Mouse (Mus musculus) large intestine, adult 2 months (tissue): ENCODE results near the gene Nkain1. TPM values are rescaled to one million over a fixed set of nuclear protein-coding genes. Genes with fewer than 3 reads are reported as not detected.

Source experiments
- DNase-seq: peaks from one replicate; pipeline ENCODE4 v3.0.0-alpha.2; 2012; ENCODE audit warnings: low read depth, low spot score
- WGBS: fragments of 180-500 bp; shearing (Covaris S2); methylation state at CpG from one replicate; pipeline ENCODE4 v1.1.7; 2018; 5-methylcytosine and 5-hydroxymethylcytosine counted together
- polyA plus RNA-seq: library from polyadenylated mRNA; depleted of rRNA; stranded (reverse); fragments of >200 nt; gene quantifications from 2 replicates; pipeline ENCODE4 v1.2.3, GENCODE M21; 2012; rRNA removed

Gene Nkain1
- polyA plus RNA-seq = 6.8 and 13.6 TPM in 2 replicates

DNA sequence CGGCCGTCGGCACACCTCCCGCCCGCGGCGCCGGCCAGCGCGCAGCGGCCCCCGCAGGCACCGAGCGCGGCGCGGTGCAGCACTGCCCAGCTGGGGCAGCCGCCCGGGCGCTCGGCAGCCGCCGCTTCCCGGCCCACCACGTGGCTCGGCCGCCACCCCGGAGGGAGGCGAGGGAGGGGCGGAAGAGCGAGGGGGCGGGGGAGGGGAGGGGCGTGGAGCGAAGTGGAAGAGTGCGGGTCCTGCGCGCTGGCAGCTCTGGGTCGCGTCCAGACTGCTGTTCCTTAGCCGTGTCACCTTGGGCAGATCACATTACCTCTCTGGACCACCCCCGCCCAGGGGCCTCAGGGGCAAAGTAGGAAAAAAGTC is at the start of gene Nkain1:
Nkain1 (minus strand) TSS at position 126 of the 366 bp plus-strand sequence.
- DNase-seq = no peak
- WGBS = under 1% methylated on average over 41 of the region's 41 CpGs

DNA sequence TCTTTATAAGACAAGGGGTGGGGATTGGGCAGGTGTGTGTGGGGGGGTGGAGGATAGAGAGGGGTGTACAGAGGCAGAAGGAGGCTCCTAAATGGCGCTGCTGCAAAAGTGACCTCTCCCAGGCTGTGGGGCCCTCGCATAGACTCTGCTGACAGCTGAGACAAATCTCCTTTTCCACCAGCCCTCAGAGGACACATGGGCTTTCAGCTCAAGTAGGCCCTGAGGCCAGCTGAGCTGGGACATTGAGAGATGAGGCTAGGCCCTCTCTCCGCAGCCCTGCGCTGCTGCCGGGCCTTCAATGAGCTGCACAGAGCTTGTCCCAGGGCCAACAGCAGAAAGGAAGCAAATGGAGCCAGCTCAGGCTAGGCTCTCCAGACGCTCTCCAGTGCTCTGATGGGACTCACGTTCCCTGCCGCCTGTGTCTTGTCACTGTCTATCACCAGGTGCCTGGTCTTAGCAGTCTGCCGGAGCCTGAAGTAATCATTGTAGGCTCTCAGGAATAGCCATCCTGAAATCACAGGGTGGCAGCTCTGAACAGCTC is 4.8 kb upstream of the Nkain1 start:
- WGBS = 71% methylated on average over 9 of the region's 9 CpGs
- no peak for DNase-seq

DNA sequence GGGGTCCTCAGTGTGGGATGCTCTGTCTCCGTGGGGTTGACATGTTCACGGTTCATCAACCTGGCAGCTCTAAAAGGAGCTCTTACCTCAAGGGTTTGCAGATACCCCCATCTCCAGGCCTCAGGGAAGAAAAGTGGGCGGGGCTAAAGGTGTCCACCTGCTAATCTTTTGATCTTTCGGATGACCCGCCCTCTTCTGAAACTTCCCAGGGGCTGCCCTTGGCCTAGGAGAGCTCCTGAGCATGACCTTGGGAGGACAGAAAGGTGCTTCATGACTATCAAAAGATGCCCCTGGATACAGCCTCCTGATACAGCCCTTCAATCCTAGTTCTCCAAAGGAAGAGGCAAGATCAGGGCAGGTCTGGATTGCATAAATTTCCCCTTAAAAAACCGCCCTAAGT is 3.1 kb upstream of the Nkain1 start:
- 83% methylated on average over 6 of the region's 6 CpGs for WGBS
- DNase-seq = no peak

DNA sequence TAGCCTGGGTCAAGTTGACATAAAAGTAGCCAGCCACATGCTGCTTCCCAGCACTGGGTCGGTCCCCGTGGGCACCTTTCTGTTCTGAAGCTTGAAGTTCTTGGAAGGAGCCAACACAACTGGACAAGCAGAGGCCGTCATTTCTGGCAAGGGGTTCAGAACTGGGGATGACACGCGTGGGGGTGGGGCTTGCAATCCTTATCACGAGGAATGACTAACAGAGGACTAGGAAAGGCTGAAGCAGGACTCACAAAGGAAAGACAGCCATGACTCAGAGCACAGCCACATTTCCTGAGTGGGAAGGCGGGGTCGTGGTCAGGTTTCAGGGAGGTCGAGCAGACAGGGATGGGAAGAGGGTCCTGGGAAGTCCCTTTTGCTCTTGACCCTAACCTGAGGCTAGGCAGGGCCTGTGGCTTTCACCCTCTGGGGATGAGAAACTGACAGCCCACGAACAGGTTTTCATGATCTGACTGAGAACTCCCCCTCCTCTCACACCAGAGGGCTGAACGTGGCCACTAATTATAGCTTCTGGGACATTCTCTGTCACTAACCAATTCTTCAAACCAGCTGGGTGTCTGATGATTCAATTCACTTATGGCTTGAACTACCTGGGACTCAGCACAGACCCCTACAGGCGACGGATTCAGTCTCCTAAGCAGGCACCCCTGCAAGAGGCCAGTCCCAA is 2.4 kb upstream of the Nkain1 start:
- WGBS = 70% methylated on average over 13 of the region's 13 CpGs
- DNase-seq = no peak

DNA sequence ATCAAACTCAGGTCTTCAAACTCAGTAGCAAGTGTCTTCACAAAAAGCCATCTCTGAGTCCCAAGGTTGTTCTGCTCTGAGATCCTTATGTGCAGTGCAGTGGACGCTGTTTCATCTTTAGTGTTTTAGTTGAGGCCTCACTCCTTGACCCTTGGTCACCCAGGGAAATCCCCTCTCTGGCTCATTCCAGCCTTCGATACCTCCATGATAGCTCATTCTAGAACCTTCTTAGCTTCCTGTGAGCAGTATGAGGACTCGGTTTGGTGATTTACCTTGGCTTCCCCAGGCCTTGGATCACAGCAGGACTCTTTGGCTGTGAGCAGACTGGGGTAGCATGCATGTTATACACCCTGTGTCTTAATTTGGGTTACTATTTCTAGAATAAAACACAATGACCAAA is 1.6 kb upstream of the Nkain1 start:
- DNase-seq = no peak
- 77% methylated on average over 3 of the region's 3 CpGs for WGBS

DNA sequence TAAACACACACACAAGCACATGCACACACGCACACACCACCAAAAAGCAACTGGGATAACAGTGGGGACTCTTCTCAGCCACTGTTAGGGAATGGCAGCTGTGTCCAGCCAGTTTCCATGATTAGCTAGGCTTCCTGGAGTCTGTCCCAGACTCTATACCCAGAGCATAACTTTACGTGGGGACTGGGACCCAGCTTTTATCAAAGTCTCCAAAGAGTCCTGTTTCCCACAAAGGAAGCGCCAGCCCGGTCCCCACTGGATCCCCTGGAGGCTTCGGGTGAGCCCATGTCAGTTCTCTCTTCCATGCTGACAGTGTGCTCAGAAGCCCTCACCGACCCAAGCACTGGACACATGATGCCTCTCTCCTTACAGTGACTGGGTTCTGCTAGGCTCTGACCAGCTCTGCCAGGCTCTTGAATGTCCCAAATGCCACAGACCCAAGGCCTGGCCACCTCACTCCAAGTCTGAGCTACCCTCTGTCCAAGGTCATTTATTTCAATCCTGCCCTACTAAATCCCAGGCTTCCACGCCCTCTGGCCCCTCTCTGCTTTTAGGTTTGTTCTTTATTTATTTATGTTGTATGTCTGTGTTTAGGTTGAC is 988 bp upstream of the Nkain1 start:
- DNase-seq = no peak
- WGBS = 86% methylated on average over 7 of the region's 7 CpGs

DNA sequence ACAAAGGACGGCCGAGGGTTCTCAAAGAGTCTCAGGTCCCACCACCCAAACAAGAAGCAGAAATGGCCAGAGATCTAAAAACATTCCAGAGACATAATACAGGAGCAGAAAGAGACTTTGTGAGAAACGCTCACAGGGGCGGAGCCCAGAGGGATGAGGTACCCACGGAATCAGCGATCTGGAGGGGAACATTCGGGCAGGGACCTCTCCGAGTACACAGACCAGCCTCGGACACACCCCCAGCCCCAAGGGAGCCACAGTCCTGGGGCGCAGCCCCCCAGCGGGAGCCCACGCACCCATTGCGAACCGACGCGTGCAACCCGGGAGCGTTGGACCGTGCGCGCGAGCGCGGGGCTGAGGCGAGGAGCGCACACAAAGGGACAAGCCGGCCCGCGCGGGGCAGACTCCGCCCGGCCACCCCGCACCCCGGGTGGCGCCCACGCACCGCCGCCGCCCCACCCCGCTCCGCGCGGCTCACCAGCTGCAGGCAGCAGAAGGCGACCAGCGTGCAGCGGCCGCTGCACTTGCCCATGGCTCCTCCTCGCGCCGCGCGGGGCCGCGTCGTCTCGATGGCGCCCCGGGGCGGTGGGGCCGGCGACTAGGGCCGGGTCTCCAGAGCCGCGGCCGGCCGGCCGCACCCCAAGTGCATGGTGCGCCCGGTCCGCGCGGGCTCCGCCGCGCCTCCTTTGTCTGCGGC is 474 bp downstream of the Nkain1 start:
- no peak for DNase-seq
- 1% methylated on average over 73 of the region's 76 CpGs for WGBS

DNA sequence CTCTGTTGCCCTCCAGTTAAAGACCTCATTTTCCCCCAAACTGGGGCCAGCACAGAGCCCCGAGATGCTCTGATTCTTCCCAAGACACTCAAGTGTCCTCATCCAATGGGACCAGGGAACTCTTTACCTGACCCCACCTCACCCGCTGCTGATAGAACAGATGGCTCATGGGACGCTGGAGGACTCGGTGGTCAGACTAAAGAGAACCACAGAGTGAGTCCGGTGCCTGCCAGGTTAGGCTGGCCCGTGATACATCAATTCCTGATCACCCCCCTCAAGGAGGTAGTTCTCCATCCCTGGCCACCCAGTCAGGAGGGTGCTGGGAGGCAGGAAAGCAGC is 992 bp downstream of the Nkain1 start:
- no peak for DNase-seq
- WGBS = 7% methylated on average over 6 of the region's 6 CpGs

DNA sequence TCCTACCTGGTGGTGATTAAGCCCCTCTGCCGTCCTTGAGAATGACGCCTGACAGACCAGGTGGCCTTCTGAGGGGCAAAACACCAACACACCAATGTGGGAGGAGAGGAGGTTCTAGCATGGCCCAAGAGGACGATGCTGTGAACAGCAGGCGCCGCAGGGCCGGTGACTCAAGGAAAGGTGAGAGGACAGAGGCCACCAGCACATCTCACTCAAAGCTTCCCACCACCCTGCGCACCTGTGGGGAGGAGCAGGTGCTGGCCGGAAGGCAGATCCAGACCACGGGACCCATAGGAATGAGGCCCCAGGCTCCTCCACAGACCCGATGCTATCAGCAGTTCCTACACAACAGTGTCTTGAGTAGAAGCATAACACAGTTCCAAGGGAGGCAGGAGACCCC is 1.4 kb downstream of the Nkain1 start:
- WGBS = 65% methylated on average over 10 of the region's 10 CpGs
- DNase-seq = no peak

DNA sequence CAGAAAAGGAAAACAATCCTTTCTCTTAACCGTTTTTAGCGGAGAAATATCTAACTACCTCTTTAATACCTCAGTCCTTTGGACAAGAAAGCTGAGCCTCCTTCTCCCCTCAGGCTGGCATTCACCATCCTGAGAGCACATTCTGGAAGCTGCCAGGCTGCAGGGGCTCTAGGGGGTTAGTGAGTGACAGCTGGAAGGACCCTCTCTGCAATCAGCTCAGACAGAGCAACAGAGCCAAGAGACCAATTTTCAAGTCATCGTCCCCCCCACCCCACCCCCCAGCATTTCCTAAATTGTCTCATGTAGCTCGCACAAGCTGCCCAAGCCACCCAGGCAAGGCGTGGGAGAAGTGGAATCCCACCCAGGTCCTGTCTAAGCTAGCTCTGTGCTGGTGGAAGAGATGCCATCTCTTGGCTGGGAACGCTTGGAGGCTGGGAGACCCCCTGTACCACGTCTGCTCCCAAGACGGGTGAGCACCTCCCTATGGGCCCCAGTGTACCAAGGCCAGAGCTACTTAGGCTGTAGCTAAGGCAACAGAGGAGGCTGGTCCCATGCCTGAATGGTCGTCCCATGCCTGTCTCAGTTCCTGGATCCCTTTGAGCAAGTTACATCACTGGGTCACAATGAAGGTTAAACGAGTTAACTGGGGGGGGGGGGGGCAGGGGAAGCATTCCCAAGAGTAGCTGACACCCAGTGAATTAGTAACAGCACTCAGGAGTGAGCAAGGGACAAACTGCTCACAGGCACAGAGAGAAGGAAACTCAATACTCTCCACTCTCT is 2.8 kb downstream of the Nkain1 start:
- WGBS = 75% methylated on average over 10 of the region's 10 CpGs
- no peak for DNase-seq

DNA sequence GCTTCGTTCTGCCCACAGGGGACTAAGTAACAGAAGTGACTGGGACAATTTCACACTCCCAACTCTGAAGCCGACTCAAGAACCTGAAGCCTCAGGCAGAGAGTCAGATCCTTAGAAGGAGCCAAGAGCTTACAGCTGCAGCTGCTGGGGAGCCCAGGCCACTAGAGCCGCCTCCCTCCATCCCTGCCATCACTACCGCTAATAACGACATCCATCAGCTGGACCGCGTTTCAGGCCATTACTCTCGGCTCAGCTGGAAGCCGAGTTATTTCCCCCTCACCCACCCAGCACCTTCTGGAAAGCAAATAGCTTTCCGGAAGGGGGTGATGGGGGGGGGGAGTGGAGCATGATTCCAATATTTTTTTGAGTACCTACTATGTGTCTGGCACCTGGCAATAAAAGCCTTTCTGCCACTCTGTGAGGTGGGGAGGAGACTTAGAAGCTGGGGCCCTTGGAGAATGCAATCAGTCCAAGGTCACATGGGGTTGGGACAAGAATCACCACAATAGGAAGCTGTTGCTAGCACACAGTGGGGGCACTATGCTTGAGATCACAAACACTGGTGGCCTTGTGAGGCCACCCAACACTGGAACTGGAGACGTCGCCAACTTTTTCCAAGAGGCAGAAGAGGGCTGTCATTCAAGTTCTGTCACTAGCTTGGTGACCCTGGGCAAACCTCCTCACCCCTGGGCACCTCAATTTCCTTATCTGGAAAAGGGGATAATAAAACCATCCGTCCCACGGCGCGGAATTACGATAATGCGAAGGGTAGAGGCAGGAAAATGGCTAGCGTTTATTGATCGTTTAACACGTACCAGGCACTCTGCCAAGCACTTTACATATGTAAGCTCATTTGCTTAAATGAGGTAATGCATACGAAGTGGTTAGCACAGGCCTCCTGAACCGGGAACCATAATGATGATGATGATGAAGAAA is 5.7 kb downstream of the Nkain1 start:
- DNase-seq = peak; percentile 64
- 45% methylated on average over 23 of the region's 23 CpGs for WGBS

DNA sequence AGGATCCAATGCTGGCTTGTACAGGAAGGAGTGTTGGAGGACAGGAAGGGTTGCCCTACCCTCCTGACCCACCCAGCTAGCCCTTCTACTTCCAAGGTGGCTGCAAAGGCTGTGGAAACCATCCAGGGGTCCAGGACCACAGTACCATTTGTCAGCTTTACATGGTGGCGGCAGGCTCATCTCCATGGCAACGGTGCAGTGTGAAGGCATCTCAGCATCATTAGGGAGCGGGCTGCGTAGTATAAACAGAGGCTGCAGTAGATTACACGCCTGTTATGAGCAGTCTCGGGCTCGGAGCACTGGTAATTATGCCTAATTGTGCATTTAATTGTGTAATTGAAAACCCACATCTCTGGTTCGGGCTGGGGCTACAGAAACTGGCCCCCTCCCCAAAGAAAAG is 10.2 kb downstream of the Nkain1 start:
- 77% methylated on average over 8 of the region's 8 CpGs for WGBS
- no peak for DNase-seq

DNA sequence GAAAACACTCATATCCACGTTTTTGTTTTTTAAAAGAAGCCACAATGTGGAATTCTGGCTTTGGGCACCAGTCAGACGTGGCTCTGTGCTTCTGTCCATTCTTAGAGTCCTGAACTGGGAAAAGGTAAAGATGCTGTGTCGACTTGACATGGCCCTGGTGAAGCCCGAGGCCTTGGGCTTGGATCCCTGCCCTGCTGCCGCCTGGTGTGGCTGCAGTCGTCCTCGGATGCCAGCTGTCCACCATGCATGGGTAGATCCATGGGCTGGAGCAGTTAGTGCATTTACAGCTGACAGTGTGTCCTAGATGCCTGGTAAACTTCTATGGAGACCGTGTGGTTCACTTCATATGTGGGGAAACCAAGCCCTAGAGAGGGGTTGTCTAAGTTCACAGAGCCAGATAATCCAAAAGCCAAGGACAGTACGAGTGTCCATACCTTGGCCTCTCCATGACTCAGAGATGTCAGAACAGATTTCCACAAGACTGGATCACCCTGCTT is 10.7 kb downstream of the Nkain1 start:
- 85% methylated on average over 9 of the region's 9 CpGs for WGBS

DNA sequence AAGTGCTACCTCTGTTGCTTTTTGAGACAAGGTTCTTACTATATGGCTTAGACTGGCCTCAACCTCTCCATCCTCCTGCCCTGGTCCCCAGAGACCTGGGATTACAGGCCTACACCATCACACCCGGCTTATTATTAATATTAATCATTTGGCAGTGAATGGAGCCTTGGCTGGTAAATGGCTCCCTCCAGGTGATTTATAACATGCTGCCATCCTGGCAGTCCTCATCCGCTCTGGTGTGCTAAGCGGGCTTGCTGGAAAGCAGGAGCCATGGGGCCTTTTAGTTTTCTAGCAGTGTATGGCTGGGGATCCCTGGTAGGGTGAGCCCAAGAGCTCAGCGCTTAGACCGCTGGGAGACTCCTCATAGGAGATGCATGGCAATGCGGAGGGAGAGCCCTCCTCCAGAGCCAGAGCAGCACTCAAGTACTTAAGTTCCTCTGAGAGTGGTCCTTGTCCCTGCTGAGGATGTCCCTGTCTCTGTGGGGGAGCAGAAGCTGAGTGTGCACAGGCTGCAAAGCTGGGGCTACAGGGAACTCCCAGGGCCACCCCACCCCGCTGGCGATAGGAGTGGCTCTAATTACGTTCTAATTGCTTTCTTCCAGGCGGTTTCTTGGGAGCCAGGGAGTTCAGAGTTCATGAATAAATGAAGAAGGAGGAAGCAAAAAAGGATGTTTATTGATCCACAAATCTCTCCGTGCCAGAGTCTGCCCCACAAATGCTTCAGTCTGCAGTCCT is 13.2 kb downstream of the Nkain1 start:
- 28% methylated on average over 11 of the region's 11 CpGs for WGBS
- DNase-seq = peak; percentile 88

More for the DNA sequence above, 10.7 kb downstream of the Nkain1 start:
- DNase-seq = no peak

DNA sequence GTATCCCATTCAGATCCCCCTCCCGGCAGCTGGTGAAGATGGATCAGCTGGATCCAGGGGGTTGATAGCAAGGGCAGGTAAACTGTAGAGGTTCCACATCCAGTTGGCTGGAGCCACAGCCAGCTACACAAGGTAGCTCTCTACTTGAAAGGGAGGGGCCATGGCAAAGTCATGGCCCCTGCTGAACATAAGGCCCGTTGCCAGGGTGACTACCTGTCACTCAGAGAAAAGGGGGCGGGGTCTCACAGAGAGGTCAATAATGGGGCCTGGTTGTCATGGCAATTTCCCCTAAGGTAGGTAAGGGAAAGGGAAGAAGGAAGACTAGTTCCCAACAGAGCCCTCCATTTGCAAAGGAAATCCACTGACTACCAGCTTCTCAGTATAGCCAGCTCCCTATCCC is 14.8 kb downstream of the Nkain1 start:
- 71% methylated on average over 3 of the region's 3 CpGs for WGBS
- DNase-seq = no peak

DNA sequence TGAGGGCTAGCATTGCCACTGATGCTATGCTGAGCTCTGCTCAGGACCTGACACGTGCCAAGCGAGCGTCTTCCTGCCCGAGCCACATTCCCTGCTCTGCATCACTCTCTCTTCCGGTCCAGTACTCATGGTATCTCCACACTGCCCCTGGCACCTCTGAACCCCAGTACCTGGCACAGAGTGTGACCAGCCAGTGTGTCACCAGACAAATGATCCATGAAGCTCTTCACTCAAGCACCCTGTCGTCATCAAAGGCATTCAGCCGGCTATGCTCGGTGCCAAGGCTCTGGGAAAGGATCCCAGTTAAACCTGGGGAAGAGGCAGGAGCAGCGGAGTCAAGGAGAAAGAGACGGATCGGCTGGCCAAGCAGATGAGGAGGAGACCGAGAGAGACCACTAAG is 16.1 kb downstream of the Nkain1 start:
- 80% methylated on average over 12 of the region's 12 CpGs for WGBS
- no peak for DNase-seq

DNA sequence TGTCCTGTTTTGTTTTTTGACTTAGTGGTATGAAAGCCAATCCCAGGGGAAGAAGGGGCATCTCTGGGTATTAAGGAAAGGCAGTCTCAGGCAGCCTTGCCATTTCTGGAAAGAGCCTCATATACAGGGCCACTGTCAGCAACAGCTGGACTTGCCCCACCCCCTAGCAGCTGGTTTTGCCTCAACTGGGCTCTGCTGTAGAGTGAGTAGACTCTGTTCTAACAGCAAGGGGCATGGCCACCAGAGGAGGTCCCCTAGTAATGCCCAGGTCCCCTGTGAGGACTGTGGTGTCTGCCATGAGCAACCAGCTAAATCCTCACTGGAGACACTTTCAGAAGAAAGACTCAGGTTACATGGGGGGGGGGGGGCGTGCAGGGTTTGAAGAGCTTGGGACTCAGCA is 17.0 kb downstream of the Nkain1 start:
- DNase-seq = no peak
- 57% methylated on average over 1 of the region's 1 CpGs for WGBS

DNA sequence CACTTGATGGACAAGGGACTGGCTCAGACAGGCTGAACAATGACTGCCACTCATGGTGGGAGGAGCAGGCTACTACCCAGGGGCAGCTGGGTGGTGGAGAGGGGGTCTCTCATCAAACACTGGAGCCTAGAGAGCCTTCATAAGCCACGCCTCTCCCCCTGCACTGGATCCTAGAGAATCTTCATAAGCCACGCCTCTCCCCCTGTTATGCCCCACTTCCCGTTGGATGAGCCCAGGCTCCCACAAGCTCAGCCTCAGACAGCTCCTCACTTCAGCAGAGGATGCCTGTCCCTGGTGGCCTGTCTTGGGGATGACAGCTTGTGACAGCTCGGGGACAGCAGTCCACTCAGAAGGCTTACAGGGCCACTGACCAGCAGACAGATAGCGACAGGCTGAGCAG is 17.7 kb downstream of the Nkain1 start:
- WGBS = 65% methylated on average over 5 of the region's 5 CpGs

DNA sequence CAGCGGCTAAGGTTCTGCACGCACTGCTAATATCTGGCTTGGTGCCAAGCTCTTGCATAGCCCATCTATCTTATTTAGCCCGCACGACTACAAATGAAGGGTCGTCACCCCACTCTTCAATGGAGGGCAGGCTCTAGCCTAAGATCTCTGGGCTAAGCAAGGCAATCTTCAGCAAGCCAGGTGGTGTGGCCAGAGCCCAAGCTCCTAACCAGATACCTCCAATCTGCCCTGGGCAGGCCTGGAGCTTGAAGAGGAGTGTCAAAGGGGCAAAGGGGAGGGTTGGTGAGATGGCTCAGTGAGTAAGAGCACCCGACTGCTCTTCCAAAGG is 20.9 kb downstream of the Nkain1 start:
- DNase-seq = no peak
- 57% methylated on average over 6 of the region's 6 CpGs for WGBS

More for the DNA sequence above, 17.7 kb downstream of the Nkain1 start:
- DNase-seq = no peak
